Mouse (Mus musculus) spleen, embryonic (tissue): ENCODE data around the gene Ikzf1.

Experiments
- CTCF ChIA-PET: fragments of 350-600 bp; sonication (Branson Sonifier 250); formaldehyde crosslinking; loops from one replicate; lab custom pipeline; 2022; lab: Charles Lee

Ikzf1 gene

DNA sequence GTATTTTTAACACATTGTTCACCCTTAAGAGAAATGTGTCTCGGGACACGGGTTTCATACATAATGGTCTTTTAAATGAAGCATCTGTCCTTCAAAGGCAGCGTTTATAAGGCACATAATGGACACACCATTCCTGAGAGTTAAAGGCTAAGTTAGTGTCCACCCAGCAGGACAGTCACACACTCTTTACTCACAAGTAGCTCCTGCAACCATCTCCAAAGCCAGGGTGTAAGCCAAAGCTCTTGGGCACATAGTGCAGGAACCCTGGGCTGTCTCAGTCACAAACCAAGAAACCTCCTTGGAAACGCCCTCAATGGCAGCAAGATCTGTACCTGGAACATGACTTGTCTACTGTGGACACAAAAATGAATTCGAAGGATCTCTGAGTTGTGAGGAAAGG lies 68.1 kb downstream of the Ikzf1 start:
- CTCF ChIA-PET, result interaction anchor here (0.5 kb wide), 1 partner anchor 14 kb away, joined by 9 read pairs; no protein-coding TSS in a partner anchor

DNA sequence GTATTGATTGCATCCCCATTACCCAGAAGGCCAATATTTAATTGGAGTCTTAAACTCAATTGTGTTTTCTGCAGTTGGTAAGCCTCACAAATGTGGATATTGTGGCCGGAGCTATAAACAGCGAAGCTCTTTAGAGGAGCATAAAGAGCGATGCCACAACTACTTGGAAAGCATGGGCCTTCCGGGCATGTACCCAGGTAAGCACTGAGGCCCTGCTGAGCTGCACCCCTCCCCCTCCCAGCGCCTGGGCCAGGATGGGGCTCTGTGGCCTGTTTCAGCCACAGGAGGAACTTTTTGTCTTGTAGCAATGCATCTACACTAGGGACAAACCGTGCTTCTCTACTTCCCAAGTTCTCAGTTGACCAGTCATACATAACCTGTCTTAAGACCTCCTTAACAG lies 73.3 kb downstream of the Ikzf1 start:
- CTCF ChIA-PET, result interaction anchor here (0.7 to 1.6 kb wide), 3 partner anchors 23 to 93 kb away, joined by 3 to 7 read pairs (median 4); no protein-coding TSS in a partner anchor

DNA sequence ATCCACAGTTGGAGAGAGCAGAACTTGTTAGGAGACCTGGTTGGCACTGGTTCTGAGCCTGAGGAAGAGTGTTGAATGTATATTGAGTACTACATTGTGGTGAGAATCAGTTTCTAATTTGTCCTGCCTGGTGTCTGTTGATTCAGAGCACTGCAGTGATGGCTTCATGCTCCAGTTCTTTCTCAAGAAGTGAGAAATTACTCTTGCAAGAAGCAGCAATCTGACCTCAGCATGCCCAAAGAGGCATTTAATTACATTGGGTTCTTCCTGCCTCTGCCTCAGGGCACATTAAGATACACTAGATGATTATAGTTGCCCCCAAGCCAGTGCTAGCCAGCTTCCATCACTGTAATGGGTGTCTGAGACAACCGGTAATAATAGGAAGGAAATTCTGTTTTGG lies 74.1 kb downstream of the Ikzf1 start:
- CTCF ChIA-PET, result interaction anchor here (0.6 to 1.6 kb wide), 3 partner anchors 22 to 300 kb away, joined by 3 to 7 read pairs (median 5); no protein-coding TSS in a partner anchor

DNA sequence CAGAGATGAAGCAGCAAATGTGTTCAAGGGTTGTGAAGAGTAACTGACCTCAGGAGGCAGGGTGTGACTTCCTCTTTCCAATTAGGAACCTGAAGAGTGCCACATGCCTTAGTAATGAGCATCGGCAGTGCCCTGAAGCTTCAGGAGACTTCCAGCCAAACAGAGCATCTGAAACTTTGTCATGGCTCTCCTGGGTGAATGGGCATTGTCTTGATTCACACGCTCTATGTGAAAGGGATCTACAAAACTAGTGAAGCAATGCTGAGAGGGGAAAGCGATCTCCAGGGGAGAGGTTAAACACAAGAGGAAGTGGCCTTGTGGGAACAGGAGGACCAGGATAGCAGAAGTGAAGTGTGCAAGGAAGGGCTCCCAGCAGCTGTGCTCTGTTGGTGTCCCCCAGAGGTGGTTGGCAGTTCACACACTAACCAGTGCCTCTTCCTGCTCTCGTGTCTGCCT lies 78.4 kb downstream of the Ikzf1 start:
- CTCF ChIA-PET, result no interaction called here

DNA sequence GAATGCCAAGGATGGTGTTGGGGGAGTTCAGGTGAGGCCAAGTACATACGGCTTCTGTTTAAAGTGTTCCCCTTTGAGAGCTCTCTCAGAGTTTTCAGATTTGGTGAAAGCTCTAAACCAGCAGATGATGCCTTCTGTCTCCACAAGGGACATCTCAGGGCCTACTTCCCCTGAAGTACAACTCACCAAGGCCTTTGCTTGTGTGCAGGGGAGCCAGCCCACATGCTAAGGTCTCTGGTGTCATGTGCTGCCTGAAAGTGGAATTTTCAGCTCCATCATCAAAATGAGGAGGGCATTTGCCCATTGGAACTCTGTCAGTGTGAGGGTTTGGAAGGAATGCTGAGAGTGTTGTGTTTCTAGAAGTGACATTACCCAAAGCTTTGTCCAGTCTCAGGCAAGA lies 80.6 kb downstream of the Ikzf1 start:
- CTCF ChIA-PET, result interaction anchor here (0.7 to 1.0 kb wide), 3 partner anchors 17 to 262 kb away, joined by 3 read pairs; no protein-coding TSS in a partner anchor

DNA sequence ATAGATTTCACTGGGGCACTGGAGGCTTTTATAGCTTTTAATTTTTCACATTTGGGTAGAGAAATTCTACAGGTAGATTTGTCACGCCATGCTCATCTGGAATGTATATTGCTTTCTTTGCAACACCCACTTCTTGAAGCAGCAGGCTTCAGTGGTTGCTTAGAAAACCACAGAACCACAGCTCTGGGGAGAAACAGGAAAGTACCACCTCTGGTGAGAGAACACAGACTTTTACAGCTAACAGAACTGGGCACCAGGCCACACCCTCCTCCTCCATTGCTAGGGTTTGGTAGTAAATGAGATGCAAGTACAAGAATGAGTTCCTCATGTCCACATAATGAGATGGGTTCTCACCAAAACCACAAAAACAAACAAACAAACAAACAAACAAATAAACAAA lies 81.3 kb downstream of the Ikzf1 start:
- CTCF ChIA-PET, result interaction anchor here (0.6 to 1.0 kb wide), 3 partner anchors 8 to 263 kb away, joined by 3 read pairs; no protein-coding TSS in a partner anchor

DNA sequence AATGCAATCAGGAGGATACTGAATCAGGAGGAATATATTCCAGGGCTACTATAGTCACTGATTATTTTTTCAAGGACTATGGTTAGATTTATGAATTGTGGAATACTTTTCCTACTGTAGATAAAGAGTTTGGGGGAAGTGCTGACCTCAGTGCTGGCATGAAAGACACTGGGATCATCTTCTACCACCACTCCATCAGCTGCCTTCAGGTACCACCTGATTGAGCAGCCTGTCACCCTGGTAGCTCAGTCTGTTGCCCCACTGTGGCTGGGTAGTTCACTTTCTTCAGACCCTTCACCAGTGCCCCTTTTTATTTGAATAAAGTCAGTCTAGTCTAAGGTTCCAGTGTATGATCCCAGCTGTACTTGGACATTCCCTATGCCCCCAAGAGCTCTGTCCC lies 81.9 kb downstream of the Ikzf1 start:
- CTCF ChIA-PET, result interaction anchor here (0.6 kb wide), 1 partner anchor 8 kb away, joined by 3 read pairs; no protein-coding TSS in a partner anchor

DNA sequence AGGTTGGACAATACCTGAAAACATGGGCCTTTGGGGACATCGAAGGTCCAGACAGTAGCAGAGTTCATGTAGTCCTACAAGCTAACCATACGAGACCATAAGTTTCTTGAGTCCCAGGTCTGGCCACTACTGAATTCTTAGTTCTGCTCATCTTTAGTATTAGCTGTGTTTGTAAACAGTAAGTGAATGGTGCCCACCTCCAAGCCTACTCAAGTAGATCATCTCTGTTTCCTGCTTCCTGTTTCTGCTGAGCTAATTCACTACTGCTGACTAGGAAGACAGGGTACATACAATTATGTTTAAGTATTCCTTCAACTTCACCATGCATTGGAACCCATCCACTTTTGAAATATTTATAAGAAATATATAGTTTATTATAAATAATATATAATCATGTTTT lies 83.3 kb downstream of the Ikzf1 start:
- CTCF ChIA-PET, result no interaction called here

DNA sequence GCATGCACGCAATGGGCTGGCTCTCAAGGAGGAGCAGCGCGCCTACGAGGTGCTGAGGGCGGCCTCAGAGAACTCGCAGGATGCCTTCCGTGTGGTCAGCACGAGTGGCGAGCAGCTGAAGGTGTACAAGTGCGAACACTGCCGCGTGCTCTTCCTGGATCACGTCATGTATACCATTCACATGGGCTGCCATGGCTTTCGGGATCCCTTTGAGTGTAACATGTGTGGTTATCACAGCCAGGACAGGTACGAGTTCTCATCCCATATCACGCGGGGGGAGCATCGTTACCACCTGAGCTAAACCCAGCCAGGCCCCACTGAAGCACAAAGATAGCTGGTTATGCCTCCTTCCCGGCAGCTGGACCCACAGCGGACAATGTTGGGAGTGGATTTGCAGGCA lies 84.5 kb downstream of the Ikzf1 start:
- CTCF ChIA-PET, result interaction anchor here (0.6 kb wide), 1 partner anchor 49 kb away, joined by 3 read pairs; no protein-coding TSS in a partner anchor

DNA sequence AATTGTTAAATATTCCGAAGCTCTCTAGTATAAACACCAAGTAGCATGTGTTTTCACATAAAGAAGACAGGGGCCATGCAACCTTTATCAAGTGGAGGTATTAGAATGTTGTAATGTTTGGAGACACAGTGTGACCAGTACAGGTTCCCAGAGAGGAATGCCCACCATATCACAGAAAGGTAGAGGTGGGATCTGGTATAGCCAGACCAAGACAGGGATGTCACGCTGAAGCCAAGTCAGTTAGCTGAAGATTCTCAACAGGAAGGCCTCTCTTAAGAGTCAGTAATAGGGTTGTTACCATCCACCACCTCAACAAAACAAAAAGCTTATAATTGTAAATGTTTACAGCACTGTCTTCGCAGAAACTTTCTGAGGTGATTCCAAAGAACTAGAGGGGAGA lies 85.9 kb downstream of the Ikzf1 start:
- CTCF ChIA-PET, result interaction anchor here (0.9 kb wide), 1 partner anchor 18 kb away, joined by 4 read pairs; no protein-coding TSS in a partner anchor

DNA sequence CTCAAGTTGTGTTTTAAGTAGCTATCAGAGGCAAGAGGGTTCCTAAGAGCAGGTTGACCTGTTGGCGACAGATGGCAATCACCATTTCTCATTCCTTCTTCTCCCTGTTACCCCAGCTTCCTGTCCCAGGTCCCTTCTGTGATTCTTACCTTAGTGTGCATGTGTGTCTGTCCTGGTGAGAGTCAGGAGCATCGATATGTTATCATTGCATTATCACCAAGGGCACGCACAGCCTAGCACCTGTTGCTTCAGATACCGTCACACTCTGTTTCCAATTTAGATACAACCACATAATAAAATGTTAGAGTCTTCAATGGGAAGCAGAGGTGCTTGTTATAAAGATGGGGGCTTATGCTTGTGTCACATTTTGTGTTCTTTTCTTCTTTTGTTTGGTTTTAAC lies 87.4 kb downstream of the Ikzf1 start:
- CTCF ChIA-PET, result no interaction called here

DNA sequence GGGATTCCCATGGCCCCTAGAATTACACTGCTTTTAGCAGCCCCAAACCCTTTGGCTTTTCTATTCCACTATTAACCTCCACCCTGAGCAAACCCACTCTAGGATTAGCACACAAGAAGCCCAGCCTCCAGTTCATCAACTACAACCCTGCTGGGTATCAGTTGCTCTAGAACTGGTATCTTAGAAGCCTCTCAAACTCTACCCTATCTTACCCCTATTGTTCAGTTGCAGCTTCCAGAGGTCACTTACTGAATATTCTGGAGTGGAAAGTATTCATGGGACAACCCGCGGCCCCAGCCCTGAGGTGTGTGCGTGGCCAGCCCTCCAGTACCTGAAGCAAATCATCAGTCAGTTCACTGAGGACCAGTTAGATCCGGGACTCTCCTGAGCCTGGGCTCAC lies 89.6 kb downstream of the Ikzf1 start:
- CTCF ChIA-PET, result interaction anchor here (0.8 kb wide), 1 partner anchor 8 kb away, joined by 3 read pairs; no protein-coding TSS in a partner anchor

DNA sequence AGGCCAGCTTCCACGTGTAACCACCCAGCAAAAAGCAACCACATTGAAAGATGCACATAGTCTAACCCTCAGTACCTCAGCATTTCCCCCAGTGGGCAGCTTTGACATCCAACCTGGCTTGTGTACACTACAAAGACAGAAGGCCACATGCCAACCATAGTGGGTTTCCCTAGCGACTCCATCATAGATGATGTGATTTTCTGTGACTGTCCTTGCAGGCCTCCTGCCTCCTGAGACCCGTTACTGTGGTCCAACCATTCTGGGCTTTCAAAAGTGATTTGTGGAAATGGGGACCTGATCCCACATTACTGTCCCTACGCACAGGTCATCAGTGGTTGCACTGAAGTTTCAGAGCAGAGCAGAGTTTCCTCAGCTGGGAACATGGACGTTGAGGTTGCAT lies 90.1 kb downstream of the Ikzf1 start:
- CTCF ChIA-PET, result interaction anchor here (0.5 to 0.8 kb wide), 2 partner anchors 9 to 270 kb away, joined by 3 to 4 read pairs; no protein-coding TSS in a partner anchor

DNA sequence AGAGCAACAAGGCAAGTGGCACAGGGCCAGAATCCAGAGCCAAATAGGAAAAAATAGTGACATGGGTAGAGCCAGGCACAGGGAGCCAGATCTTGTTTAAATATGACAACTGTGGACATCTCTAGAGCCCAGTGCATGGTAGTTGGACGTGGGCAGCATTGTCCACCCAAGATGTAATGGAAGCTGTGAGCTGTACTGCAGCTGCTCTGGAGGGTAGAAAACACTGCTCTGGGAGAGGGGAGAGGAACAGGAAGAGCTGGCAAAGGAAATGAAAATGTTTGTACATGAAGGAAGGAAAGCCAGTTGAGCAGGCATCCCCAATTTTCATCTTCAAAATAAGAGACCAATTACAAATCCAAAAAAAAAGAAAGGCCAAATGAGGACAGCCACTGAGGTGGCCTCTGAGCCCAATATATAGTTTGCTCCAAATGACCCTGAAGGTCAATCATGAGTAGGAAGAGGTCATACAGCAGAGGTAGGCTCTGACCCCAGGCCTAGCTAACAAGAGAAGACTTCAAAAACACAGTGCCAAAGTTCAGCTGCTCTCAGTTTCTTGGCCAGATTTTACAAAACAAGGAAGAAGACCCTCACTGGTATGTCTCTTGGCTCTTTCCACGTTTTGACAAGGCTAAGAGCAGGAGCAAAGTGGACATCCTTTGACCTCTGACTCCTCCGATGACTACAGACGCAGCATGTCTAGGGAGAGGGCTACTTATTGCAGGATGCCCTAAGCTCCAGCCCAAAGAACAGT lies 91.4 kb downstream of the Ikzf1 start:
- CTCF ChIA-PET, result interaction anchor here (1.1 kb wide), 2 partner anchors 12 to 33 kb away, joined by 3 to 4 read pairs; partner anchors contain the start of gene Fignl1

DNA sequence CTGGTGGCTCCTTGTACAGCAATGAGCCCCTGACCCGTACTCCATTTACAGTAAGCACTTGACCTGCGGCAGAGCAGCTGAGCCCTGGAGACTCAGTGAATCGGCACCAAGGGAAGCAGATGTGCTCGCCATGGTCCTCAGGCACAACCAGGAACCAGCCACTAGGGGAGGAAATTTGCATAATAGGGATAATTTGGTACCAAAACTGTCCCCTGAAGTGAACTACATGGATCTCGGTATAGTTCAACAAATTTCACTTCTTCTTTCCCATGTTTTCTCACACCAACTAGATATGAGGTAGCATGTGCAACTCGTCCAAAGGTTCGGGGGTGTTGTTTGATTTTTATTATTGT lies 92.0 kb downstream of the Ikzf1 start:
- CTCF ChIA-PET, result interaction anchor here (0.7 to 1.1 kb wide), 3 partner anchors 12 to 194 kb away, joined by 3 to 4 read pairs (median 4); partner anchors contain the start of gene Fignl1

DNA sequence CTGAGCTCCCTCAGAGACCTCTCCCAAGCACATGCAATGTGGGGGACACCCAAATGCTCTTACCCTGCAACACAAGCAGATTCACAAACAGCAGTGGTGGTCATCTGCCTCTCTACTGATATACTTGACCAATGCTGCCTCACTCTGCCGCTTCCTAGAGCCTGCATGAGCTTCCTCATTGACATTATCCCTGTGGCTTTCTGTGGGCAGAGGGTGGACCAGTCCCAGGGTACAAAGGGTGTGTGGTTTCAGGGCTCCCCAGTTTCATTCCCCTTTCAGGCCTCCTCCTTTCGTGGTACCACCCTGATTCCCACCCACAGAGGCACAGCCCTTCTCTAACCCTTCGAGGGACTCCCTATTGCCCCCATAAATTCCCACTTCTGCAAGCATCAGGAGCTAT lies 92.4 kb downstream of the Ikzf1 start:
- CTCF ChIA-PET, result interaction anchor here (0.6 to 1.1 kb wide), 4 partner anchors 13 to 329 kb away, joined by 4 to 5 read pairs (median 4); partner anchors contain the start of gene Fignl1

DNA sequence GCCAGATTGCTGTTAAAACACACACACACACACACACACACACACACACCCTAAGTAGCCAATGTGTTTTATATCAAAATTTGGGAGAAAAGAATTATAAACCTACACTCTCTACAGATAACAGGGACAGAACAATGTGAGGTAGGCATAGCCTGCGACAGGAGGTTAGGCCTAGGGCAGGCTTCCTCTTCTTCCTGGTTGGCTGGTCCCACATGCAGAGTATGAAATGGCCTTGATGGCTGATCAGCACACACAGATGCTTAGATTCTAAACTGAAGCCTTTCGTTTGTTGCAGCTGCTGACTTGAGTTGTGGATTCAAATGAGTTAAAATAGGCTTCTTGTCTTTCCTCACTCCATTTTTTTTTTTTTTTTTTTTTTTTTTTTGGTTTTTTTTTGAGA lies 93.0 kb downstream of the Ikzf1 start:
- CTCF ChIA-PET, result interaction anchor here (0.6 to 0.9 kb wide), 5 partner anchors 12 to 330 kb away, joined by 3 to 5 read pairs (median 4); no protein-coding TSS in a partner anchor

DNA sequence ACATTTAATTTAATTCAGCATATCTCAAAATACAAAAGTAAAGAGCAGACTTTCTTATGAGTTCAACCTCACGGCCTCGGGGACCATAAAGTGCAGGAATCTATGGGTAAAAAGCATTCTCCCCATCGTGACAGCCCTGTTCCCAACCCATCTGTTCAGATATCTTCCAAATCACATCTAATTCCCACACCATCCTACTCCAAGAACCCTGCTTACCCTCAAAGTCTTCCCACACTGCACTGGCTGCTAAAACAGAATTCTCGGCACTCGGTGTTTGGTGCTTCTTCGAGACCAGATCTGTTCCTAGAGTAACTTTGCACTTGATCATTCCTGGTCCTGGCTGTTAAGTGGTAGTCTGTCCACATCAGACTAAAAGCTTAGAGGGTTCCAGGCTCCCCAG lies 93.5 kb downstream of the Ikzf1 start:
- CTCF ChIA-PET, result interaction anchor here (0.6 to 0.9 kb wide), 2 partner anchors 211 to 279 kb away, joined by 3 read pairs; no protein-coding TSS in a partner anchor

DNA sequence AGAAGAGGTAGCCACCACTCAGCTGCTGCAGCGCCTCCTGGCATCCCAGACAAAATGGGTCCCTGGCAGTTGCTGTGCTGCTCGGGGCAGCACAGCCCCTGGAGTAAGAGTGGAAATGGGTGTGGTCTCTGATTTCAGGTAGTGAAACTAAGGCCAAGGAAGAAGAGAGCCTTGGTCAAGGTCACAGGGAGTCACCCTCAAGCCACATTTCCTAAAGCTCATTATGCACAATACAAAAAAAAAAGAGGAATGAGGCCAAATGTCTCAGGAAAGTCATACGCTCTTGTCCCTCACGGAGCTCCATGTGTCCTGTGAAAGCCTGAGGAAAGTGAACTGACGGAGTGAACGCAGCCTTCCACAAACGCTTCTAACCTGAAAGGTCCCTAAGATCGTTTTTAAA lies 96.9 kb downstream of the Ikzf1 start:
- CTCF ChIA-PET, result interaction anchor here (0.7 to 2.6 kb wide), 6 partner anchors 23 to 187 kb away, joined by 3 to 7 read pairs (median 4); no protein-coding TSS in a partner anchor

DNA sequence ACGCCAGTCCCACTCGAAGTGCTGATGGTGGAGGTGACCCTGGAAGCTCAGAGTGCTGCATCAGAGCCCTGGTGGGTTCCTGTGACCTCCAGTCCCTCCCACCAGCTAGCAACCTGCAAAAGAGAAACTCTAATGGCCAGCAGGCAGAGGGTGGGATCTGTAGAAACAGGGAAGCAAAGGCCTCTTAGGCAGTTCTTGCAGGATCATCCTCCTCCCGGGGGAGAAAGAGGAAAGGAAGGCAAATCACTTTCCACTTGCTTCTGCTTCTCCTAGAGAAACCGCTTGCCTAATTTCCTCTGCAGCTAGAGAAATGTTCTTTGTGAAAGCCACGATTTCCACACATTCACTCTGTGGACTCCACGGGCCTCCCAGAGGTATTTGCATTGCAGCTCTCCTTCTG lies 100.7 kb downstream of the Ikzf1 start:
- CTCF ChIA-PET, result no interaction called here

DNA sequence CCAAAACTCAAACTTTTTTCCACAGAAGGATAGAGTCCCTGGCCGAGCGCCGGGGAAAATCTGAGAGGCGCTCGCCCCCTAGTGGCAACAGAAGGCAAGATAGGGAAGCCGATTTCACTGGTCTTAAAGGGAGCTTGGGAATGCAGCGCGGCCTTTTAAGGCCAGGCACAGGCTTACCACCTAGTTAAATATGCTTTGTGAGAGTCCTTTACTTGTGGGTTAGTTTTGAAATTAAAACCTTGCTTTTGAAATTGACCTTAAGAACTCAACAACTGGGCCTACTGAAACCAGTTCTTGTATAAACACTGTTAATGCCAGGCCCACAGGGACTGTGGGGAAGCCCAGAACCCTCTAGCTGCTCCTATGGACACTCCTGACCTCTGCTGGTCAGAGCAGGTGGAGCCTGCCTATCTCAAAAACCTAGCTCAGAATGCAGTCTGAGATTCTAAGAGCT lies 103.7 kb downstream of the Ikzf1 start:
- CTCF ChIA-PET, result interaction anchor here (0.9 to 2.0 kb wide), 9 partner anchors 12 to 327 kb away, joined by 3 to 9 read pairs (median 4); partner anchors contain the start of genes Spata48 and Zpbp

DNA sequence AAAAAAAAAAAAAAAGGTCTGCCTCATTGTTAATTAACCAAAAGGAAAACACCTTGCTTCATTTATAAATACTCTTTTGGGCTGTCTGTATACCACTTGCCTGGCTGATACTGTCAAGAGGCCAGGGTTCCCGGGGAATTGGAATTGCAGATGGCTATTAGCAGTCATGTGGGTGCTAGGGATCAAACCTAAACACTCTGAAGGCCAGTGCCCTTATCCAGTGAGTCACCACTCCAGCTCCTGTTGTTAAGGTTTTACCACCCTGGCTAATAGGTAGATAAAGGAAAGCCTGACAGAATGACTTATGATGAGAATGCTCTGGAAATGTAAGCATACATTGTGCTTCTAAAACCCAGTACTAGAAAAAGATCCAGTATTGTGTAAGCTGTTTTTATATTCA lies 109.8 kb downstream of the Ikzf1 start:
- CTCF ChIA-PET, result interaction anchor here (0.6 kb wide), 1 partner anchor 48 kb away, joined by 5 read pairs; no protein-coding TSS in a partner anchor
